In genomic region chr1:125435369-125436135, GRCm38 (mm10) we compare ENCODE assay signal across 1 mouse cellular context.
TF ChIP-seq lines count a peak whose summit lies in the region.

Gene Actr3, minus strand, starts transcription at chr1:125435727.

TF ChIP-seq in MEL, 35 proteins besides CTCF, POLR2A, EP300 and RAD21 (continued from another document):
- TF ChIP-seq GABPA (IDR thresholded peaks at IDR 0.05; ENCODE audit: low read depth, low read length) (no peak), MAFK (IDR thresholded peaks at IDR 0.05; ENCODE audit: borderline replicate concordance, low read depth, low read length) (no peak), POLR2AphosphoS2 (IDR thresholded peaks at IDR 0.05; ENCODE audit: low read length) (peak; percentile 93), MYC (IDR thresholded peaks at IDR 0.05; ENCODE audit: low read depth, low read length) (peak; percentile 64; the same call in 1 of the 2 replicates)
